Mouse (Mus musculus) left cerebral cortex, adult 18-20 months (tissue): ENCODE measurements around the gene Gm2163. TPM values are rescaled to one million over a fixed set of nuclear protein-coding genes. Genes with fewer than 3 reads are reported as not detected.
"Not testable (repeated sequence)": the region's sequence is repeated elsewhere in the genome, so short reads cannot be mapped to it uniquely, and the experiment has no call there.

ENCODE experiments used
- DNase-seq, 2 experiments: peaks; one replicate each; pipeline ENCODE4 v3.0.0; 2021 to 2022; ENCODE audit warnings: low spot score in 2 of 2, mixed read lengths in 1 of 2
- long read RNA-seq, 2 experiments: library from polyadenylated mRNA; stranded (forward); transcript quantifications; one replicate each; pipeline ENCODE4 v2.0.0; 2021
- total RNA-seq, 2 experiments: library from RNA; stranded (reverse); gene quantifications; 2 replicates each; pipeline ENCODE4 v1.2.3; 2021

The Gm2163 gene
- 1 to 10 TPM; 5.2 to 5.6 TPM for total RNA-seq
- long read RNA-seq, experiment 1, partial matches to known transcripts, result 0 of 2 reads
- long read RNA-seq, experiment 1, other reads (novel, unspliced or antisense), result 2 of 2 reads
- long read RNA-seq, experiment 2, result 0 reads

- not testable (repeated sequence) for DNase-seq
Measured at GRCm38 (mm10) chr4:42466452-42466851, at the start of gene Gm2163. TSS of gene Gm2163 (plus strand) at chr4:42466752.

GRCm38 (mm10) chr4:42439078-42439477, 27.5 kb upstream of the Gm2163 start, which contains the start of gene Gm21586:
TSS of gene Gm21586 (plus strand) at chr4:42439378.
- not testable (repeated sequence) for DNase-seq

GRCm38 (mm10) chr4:42528075-42528474, 61.5 kb downstream of the Gm2163 start, which contains the start of gene Fam205a2:
TSS of gene Fam205a2 (minus strand) at chr4:42528175.
- DNase-seq, result not testable (repeated sequence)

- not testable (repeated sequence) for DNase-seq
Measured at GRCm38 (mm10) chr4:42611895-42612294, 145.3 kb downstream of the Gm2163 start, which contains the start of gene Gm10591. TSS of gene Gm10591 (plus strand) at chr4:42612195.

GRCm38 (mm10) chr4:42629419-42629818, 162.9 kb downstream of the Gm2163 start, which contains the start of gene Gm2564:
TSS of gene Gm2564 (plus strand) at chr4:42629719.
- not testable (repeated sequence) for DNase-seq

Other genes with a start within 250 kb of the Gm2163 start
- gene Gm10600, start 226.1 kb upstream of the Gm2163 start, total RNA-seq, result 1 to 10 TPM; 8.3 to 8.6 TPM
- gene Ccl21b, start 211.0 kb upstream of the Gm2163 start, total RNA-seq, result not detected
- not detected for gene Gm21953, start 172.5 kb upstream of the Gm2163 start, total RNA-seq
- gene Fam205a3, start 148.4 kb upstream of the Gm2163 start, total RNA-seq, result not detected
- not detected for gene Gm21586, start 27.4 kb upstream of the Gm2163 start, total RNA-seq
- not detected for gene Fam205a2, start 61.4 kb downstream of the Gm2163 start, total RNA-seq
- not detected for gene Gm10591, start 145.4 kb downstream of the Gm2163 start, total RNA-seq
- 10 to 100 TPM; 13.1 to 14.1 TPM for gene Gm2564, start 163.0 kb downstream of the Gm2163 start, total RNA-seq
- 1 to 10 TPM; 4.6 to 9.6 TPM for gene Ccl27b, start 188.5 kb downstream of the Gm2163 start, total RNA-seq
- not detected for gene Il11ra2, start 195.1 kb downstream of the Gm2163 start, total RNA-seq